Mouse (Mus musculus): ENCODE results near the gene Gm9758. TPM values are rescaled to one million over a fixed set of nuclear protein-coding genes. Genes with fewer than 3 reads are reported as not detected.

The Gm9758 gene
- total RNA-seq, 2 experiments from 2014 or later: not detected

Other genes with a start within 250 kb of the Gm9758 start
- not detected for gene Speer4e, start 23.5 kb upstream of the Gm9758 start, total RNA-seq (2021)
- gene Gm10354, start 64.0 kb upstream of the Gm9758 start, total RNA-seq (2021): not detected
- gene Gm17019, start 118.1 kb upstream of the Gm9758 start, total RNA-seq (2021): not detected